Mouse (Mus musculus) olfactory bulb, adult 2 months (tissue): ENCODE measurements around the gene Ube2ql1.

ENCODE experiments used
- CTCF ChIP-seq: fragments of 200-500 bp; IDR thresholded peaks from 2 replicates; pipeline ENCODE4 v1.5.1; 2012; ENCODE audit warnings: low read depth, mild to moderate bottlenecking, low read length, moderate library complexity; ENCODE audit not compliant: insufficient read depth
- POLR2A ChIP-seq: fragments of 200-500 bp; IDR thresholded peaks from 2 replicates; pipeline ENCODE4 v1.6.1; 2012; ENCODE audit warnings: mild to moderate bottlenecking, low read depth, low read length, moderate library complexity; ENCODE audit not compliant: insufficient read depth

DNA sequence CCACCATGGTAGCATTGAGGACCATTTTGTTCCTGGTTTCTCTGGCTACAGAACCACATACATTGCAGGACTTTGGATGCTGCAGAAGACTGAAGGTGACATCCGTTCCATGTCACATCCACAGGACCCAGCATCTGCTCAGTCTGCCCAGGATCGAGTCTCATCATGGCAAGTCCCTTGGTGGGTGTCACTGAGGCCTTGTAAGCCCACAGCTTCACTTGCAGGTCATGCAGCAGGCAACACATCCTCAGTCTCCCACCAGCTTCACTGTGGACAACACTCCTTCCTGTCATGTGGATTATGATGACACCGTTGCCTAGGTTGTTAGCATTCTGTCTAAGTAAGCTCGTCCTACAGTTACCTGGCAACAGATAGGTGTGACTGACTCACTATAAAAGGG is 32.7 kb upstream of the Ube2ql1 start:
- TF ChIP-seq POLR2A = no peak
- no peak for TF ChIP-seq CTCF
